Mouse (Mus musculus) limb, embryonic 14.5 days (tissue): ENCODE results near the gene Ddb2. TPM values are rescaled to one million over a fixed set of nuclear protein-coding genes. Genes with fewer than 3 reads are reported as not detected.

Experiments
- ATAC-seq: fragments of 200-750 bp; cut with Nextera tagmentation; 2 replicates; pipeline ENCODE4 v1.8.0; 2017; ENCODE audit warnings: low read depth, moderate number of reproducible peaks, moderate TSS enrichment; ENCODE audit not compliant: low FRiP score
- DNase-seq: peaks from one replicate; pipeline ENCODE4 v3.0.0-alpha.2; 2015; ENCODE audit warnings: low spot score
- H3K27ac ChIP-seq: fragments of 300-500 bp; sonication (generic); replicated peaks from 2 replicates; pipeline ENCODE4 v1.5.1; 2014; ENCODE audit warnings: low read depth, mild to moderate bottlenecking, low read length, moderate library complexity, mixed read lengths
- H3K27me3 ChIP-seq: fragments of 300-500 bp; sonication (generic); 2 replicates; pipeline ENCODE4 v1.6.1; 2014; ENCODE audit warnings: low read length, mixed read lengths; ENCODE audit not compliant: control insufficient read depth, insufficient read depth
- H3K36me3 ChIP-seq: fragments of 300-500 bp; sonication (generic); 2 replicates; pipeline ENCODE4 v1.6.1; 2014; ENCODE audit warnings: mild to moderate bottlenecking, low read length, moderate library complexity, mixed read lengths; ENCODE audit not compliant: control insufficient read depth, insufficient read depth
- H3K4me1 ChIP-seq: fragments of 300-500 bp; sonication (generic); 2 replicates; pipeline ENCODE4 v1.6.1; 2014; ENCODE audit warnings: antibody characterized with exemption, low read length, mixed read lengths; ENCODE audit not compliant: control insufficient read depth, insufficient read depth
- H3K4me2 ChIP-seq: fragments of 300-500 bp; sonication (generic); replicated peaks from 2 replicates; pipeline ENCODE4 v1.6.1; 2014; ENCODE audit warnings: low read depth, mild to moderate bottlenecking, low read length, moderate library complexity; ENCODE audit not compliant: severe bottlenecking
- H3K4me3 ChIP-seq: fragments of 300-500 bp; sonication (generic); replicated peaks from 2 replicates; pipeline ENCODE4 v1.5.1; 2014; ENCODE audit warnings: low read length
- H3K9ac ChIP-seq: fragments of 300-500 bp; sonication (generic); 2 replicates; pipeline ENCODE4 v1.6.1; 2014; ENCODE audit warnings: mild to moderate bottlenecking, low read depth, low read length, moderate library complexity; ENCODE audit not compliant: severe bottlenecking
- H3K9me3 ChIP-seq: fragments of 300-500 bp; sonication (generic); 2 replicates; pipeline ENCODE4 v1.6.1; 2016; ENCODE audit warnings: low read length; ENCODE audit not compliant: control insufficient read depth
- POLR2A ChIP-seq: fragments of 200-500 bp; IDR thresholded peaks from 2 replicates; pipeline ENCODE4 v1.8.0; 2012; ENCODE audit warnings: inconsistent platforms, mild to moderate bottlenecking, moderate library complexity, borderline replicate concordance; ENCODE audit not compliant: insufficient read depth, insufficient read length; ENCODE audit errors: extremely low read depth
- WGBS: fragments of 180-500 bp; shearing (Covaris S2); extraction: QIAGEN DNeasy Blood & Tissue Kit; methylation state at CpG from one replicate; pipeline ENCODE4 v1.1.7; 2014; 5-methylcytosine and 5-hydroxymethylcytosine counted together
- polyA plus RNA-seq, 2 experiments: library from polyadenylated mRNA; depleted of rRNA in 1 of 2; stranded (reverse) in 1 of 2; unstranded in 1 of 2; fragments of >200 nt; fragmentation: Nextera tagmentation in 1 of 2; extraction: Ambion mirVana in 1 of 2; gene quantifications; 2 replicates each; pipeline versions ENCODE4 v1.2.1 to v1.2.3; 2012 to 2014

The Ddb2 gene
- polyA plus RNA-seq, 2 experiments, result 14.8 to 52.8 TPM

GRCm38 (mm10) chr2:91186208-91186607 lies 50.6 kb downstream of the Ddb2 start:
- WGBS, result 71% methylated on average over 1 of the region's 1 CpGs

GRCm38 (mm10) chr2:91183711-91184405 lies 52.9 kb downstream of the Ddb2 start, which contains the start of gene Madd:
TSS of gene Madd (minus strand) at chr2:91183837.
- ATAC-seq (no peak), DNase-seq (no peak)
- peaks cover 13% of the 10 kb centered on the region for H3K4me1 ChIP-seq
- peak within 1 kb of the TSS; percentile 88 for H3K4me3 ChIP-seq
- H3K36me3 ChIP-seq, result no peaks in the 10 kb centered on the region
- peak within 1 kb of the TSS; percentile 81 for H3K27ac ChIP-seq
- 65% methylated on average over 15 of the region's 15 CpGs for WGBS
- H3K27me3 ChIP-seq, result no peaks in the 10 kb centered on the region
- peak within 1 kb of the TSS; percentile 58 for H3K9ac ChIP-seq
- peak within 1 kb of the TSS; percentile 69 for H3K4me2 ChIP-seq
- TF ChIP-seq POLR2A, result no peak
- no peaks in the 10 kb centered on the region for H3K9me3 ChIP-seq

More at GRCm38 (mm10) chr2:91186208-91186607, 50.6 kb downstream of the Ddb2 start:
- Histone ChIP-seq H3K36me3 (no peaks in the 10 kb centered on the region), H3K27ac (no peak overlapping the region), H3K4me3 (no peak overlapping the region), H3K27me3 (no peaks in the 10 kb centered on the region), H3K4me1 (peaks cover 13% of the 10 kb centered on the region), H3K4me2 (no peak overlapping the region), H3K9ac (no peak overlapping the region), H3K9me3 (no peaks in the 10 kb centered on the region)
- no peak for DNase-seq
- no peak for ATAC-seq
- TF ChIP-seq POLR2A, result no peak

GRCm38 (mm10) chr2:91183148-91183513 lies 53.7 kb downstream of the Ddb2 start:
- no peak for TF ChIP-seq POLR2A
- ATAC-seq, result peak; percentile 94
- Histone ChIP-seq H3K9me3 (no peaks in the 10 kb centered on the region), H3K36me3 (no peaks in the 10 kb centered on the region), H3K4me3 (peak overlapping the region; percentile 88), H3K4me2 (peak overlapping the region; percentile 69), H3K4me1 (peaks cover 13% of the 10 kb centered on the region), H3K27ac (peak overlapping the region; percentile 81), H3K27me3 (no peaks in the 10 kb centered on the region), H3K9ac (peak overlapping the region; percentile 58)
- WGBS, result 2% methylated on average over 9 of the region's 9 CpGs
- peak; percentile 93 for DNase-seq

GRCm38 (mm10) chr2:91182405-91183147 lies 54.2 kb downstream of the Ddb2 start:
- peak overlapping the region; percentile 88 for H3K4me3 ChIP-seq
- peak overlapping the region; percentile 69 for H3K4me2 ChIP-seq
- H3K27me3 ChIP-seq, result no peaks in the 10 kb centered on the region
- H3K36me3 ChIP-seq, result no peaks in the 10 kb centered on the region
- under 1% methylated on average over 45 of the region's 81 CpGs for WGBS
- H3K4me1 ChIP-seq, result peaks cover 13% of the 10 kb centered on the region
- peak overlapping the region; percentile 58 for H3K9ac ChIP-seq
- peak; percentile 94 for ATAC-seq
- peak; percentile 81 for DNase-seq
- peak overlapping the region; percentile 81 for H3K27ac ChIP-seq
- no peak for TF ChIP-seq POLR2A
- H3K9me3 ChIP-seq, result no peaks in the 10 kb centered on the region

GRCm38 (mm10) chr2:91182016-91182404 lies 54.8 kb downstream of the Ddb2 start:
- peaks cover 1% of the 10 kb centered on the region; the same call in 1 of the 2 replicates for H3K36me3 ChIP-seq
- no peaks in the 10 kb centered on the region for H3K9me3 ChIP-seq
- ATAC-seq (no peak), DNase-seq (no peak)
- peak overlapping the region; percentile 88 for H3K4me3 ChIP-seq
- peaks cover 13% of the 10 kb centered on the region for H3K4me1 ChIP-seq
- WGBS, result 11% methylated on average over 8 of the region's 8 CpGs
- H3K9ac ChIP-seq, result peak overlapping the region; percentile 58
- no peak overlapping the region for H3K27ac ChIP-seq
- no peak for TF ChIP-seq POLR2A
- no peaks in the 10 kb centered on the region for H3K27me3 ChIP-seq
- H3K4me2 ChIP-seq, result peak overlapping the region; percentile 69
